Mouse (Mus musculus): ENCODE results near the gene Fam208b. TPM values are rescaled to one million over a fixed set of nuclear protein-coding genes. Genes with fewer than 3 reads are reported as not detected.

The Fam208b gene
- 0.02 and 0.10 TPM in 2 replicates for polyA plus RNA-seq (2012)

DNA sequence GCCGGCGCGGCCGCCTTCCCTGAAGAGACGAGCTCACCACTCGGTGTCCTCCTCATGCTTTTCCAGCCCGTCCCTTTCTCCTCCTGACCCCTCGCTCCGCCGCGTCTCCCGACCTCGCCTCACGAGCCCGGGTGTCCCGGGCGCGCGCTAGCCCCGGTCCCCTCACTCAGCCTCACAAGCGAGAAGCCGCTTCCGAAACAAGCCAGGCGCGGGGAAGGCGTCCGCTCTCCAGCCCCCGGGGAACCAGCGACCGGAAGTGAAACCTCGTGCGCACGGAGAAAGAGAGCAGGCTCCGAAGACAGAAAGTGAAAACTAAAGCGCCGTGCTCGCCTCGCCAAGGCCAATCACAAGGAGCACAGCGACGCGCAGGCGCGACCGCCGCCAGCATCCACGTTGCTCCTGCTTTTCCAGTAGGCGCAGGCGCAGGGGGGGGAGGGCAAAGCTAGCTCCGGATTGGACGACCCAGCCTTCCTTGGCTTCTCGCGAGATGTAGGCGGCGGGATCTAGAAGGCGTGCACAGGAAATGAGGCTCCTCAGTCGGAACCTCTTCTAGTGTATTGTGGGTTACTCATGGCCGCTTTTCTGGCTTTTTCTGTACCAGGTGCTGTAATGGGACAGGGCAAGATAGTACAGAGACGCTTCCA, at the start of gene Fam208b:
Fam208b (minus strand) TSS at position 314 of the 644 bp plus-strand sequence.
- H3K9me3 ChIP-seq (ENCODE audit: control insufficient read depth, low read length), result peaks cover 7% of the 10 kb centered on the region
- peaks cover 11% of the 10 kb centered on the region for H3K4me1 ChIP-seq (ENCODE audit: control insufficient read depth)
- peak within 1 kb of the TSS; percentile 82 for H3K4me3 ChIP-seq (replicated peaks)
- H3K36me3 ChIP-seq (ENCODE audit: control insufficient read depth), result no peaks in the 10 kb centered on the region; the same call in none of the 2 replicates
- no peaks in the 10 kb centered on the region for H3K27me3 ChIP-seq (ENCODE audit: control insufficient read depth)
- TF ChIP-seq TAL1 (IDR thresholded peaks at IDR 0.05; ENCODE audit: low read length) (no peak), GATA1 (IDR thresholded peaks at IDR 0.05; ENCODE audit: low read length) (no peak)

DNA sequence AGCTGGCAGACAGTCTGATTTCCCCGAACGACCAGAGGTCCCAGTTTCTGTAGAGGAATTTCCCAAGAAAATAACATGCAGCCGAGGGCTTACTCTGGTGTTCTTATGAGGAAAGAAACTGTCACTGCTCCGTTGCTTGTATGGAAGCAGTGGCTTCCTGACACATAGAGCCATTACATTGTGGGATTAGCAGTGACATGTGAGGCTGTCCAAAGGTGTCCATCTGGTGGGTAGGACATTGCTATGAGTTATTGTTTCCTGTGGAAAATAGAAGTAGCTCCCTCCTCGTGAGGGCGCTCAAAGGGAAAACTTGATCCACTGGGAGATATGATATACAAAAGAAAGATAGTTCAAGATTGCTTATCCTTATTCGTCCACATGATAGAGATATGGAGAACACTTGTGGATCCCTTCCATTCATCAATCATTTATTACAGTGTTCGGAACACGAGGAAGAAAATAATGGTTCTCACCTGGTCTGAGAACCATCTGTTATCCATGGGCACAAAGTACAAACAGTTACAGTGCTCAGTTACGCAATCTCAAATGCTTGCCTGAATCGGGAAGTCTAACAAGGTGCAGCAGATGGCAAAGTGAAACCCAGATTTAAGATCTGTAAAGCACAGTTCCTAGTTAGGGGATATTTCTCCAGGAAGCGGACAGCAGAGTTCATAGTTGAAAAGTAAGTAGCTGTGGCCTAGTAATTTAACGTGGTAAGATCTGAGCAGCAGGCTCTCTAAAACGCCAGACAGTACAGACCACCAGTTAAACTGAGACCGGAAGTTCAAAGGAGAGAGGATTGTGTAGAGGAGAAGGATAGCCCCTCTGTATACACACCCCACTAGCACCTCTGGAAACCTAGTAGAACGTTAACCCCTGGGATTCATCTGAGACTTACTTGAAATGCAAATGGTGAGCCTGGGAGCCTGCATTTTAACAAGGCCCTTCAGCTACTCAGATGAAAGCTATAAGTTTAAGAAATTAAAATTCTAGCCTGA, 48.6 kb upstream of the Fam208b start:
- Histone ChIP-seq H3K9me3 (ENCODE audit: control insufficient read depth, low read length) (no peaks in the 10 kb centered on the region), H3K4me3 (replicated peaks) (no peak overlapping the region), H3K27me3 (ENCODE audit: control insufficient read depth) (no peaks in the 10 kb centered on the region), H3K4me1 (ENCODE audit: control insufficient read depth) (no peaks in the 10 kb centered on the region), H3K36me3 (ENCODE audit: control insufficient read depth) (no peaks in the 10 kb centered on the region)
- TF ChIP-seq TAL1 (IDR thresholded peaks at IDR 0.05; ENCODE audit: low read length) (no peak), GATA1 (IDR thresholded peaks at IDR 0.05; ENCODE audit: low read length) (no peak)

DNA sequence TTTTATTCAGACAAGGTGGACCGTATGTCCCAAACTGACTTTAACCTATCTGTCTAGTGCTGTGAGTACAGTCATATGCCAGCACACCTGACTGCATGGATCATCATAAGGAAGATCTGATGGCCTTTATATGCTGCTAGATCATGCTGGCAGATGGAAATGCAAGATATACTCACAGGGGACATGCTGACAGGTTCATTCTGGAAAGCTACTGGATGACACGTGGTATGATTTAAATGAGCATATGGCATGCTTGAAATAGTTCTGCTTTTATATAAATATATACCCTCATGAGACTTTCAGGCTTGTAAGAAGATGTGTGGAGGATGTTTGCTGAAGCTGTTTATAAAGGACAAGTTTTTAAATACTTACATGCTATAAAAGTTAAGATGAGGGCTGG, 43.5 kb upstream of the Fam208b start:
- no peak for TF ChIP-seq TAL1 (IDR thresholded peaks at IDR 0.05; ENCODE audit: low read length)
- TF ChIP-seq GATA1 (IDR thresholded peaks at IDR 0.05; ENCODE audit: low read length), result no peak
- H3K27me3 ChIP-seq (ENCODE audit: control insufficient read depth), result no peaks in the 10 kb centered on the region
- H3K36me3 ChIP-seq (ENCODE audit: control insufficient read depth), result no peaks in the 10 kb centered on the region; the same call in 1 of the 2 replicates
- no peak overlapping the region for H3K4me3 ChIP-seq (replicated peaks)
- no peaks in the 10 kb centered on the region for H3K4me1 ChIP-seq (ENCODE audit: control insufficient read depth)
- H3K9me3 ChIP-seq (ENCODE audit: control insufficient read depth, low read length), result no peaks in the 10 kb centered on the region

DNA sequence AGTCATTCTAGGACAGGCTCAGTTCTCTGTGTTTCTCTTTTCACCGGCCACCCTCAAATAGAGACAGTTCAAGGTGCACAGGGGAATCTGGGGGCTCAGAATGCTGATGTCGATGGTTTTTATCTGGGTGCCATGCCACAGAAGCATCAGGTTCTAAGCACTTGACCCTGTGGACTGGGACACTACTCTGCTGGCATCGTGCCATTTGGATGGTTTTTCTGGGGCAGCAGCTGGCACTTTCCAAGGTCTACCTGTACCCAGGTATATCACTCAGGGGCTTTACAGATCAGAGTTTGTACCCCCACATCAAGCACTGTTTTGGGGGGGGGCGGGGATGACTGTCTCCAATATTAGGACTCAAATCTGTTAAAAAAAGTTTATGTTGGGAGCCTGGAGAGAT, 39.7 kb upstream of the Fam208b start:
- Histone ChIP-seq H3K9me3 (ENCODE audit: control insufficient read depth, low read length) (0 out of 2 replicates have a peak, but pooled peaks cover 4% of the 10 kb centered on the region), H3K27me3 (ENCODE audit: control insufficient read depth) (no peaks in the 10 kb centered on the region), H3K36me3 (ENCODE audit: control insufficient read depth) (no peaks in the 10 kb centered on the region; the same call in 1 of the 2 replicates), H3K4me3 (replicated peaks) (no peak overlapping the region), H3K4me1 (ENCODE audit: control insufficient read depth) (no peaks in the 10 kb centered on the region)
- TF ChIP-seq GATA1 (IDR thresholded peaks at IDR 0.05; ENCODE audit: low read length), result no peak
- TF ChIP-seq TAL1 (IDR thresholded peaks at IDR 0.05; ENCODE audit: low read length), result no peak

DNA sequence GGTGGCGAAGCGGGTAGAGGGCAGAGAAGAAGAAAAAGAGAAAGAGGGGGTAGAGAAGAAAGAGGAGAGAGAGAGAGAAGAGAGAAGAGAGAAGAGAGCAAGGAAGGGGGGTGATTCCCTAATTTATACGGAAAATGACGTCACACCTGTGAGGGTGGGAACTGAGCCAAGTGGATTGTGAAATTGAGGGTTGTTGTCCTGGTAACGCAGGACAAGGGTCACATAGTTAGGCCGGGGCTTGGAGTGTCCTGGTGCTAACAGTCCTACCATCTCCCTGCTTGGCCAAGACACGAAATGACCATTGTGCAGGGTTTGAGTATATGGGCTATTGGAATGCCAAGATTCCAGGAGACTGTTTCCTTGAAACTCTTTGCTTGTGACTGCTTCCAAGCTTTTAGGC, 35.7 kb upstream of the Fam208b start:
- TF ChIP-seq TAL1 (IDR thresholded peaks at IDR 0.05; ENCODE audit: low read length), result no peak
- no peak for TF ChIP-seq GATA1 (IDR thresholded peaks at IDR 0.05; ENCODE audit: low read length)
- Histone ChIP-seq H3K9me3 (ENCODE audit: control insufficient read depth, low read length) (0 out of 2 replicates have a peak, but pooled peaks cover 4% of the 10 kb centered on the region), H3K36me3 (ENCODE audit: control insufficient read depth) (no peaks in the 10 kb centered on the region)

DNA sequence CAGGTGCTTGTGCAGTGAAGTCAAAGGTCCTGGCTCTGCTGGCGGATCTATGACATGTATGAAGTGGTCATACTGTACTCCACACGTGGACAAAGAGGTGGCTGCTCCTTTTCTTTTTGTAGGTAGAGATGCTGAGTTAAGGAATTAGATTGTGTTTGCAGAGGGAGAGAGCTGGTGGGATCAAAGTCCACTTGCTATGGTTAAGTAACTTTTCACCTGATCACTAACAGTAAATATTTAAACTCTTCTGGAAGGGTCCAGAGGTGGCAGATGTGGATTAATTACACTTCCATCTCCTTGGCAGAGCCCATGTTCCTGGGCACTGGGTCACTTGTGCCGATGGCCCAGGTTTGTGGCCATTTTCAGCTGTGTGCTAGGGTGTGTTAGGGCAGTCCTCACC, 35.0 kb upstream of the Fam208b start:
- no peaks in the 10 kb centered on the region for H3K4me1 ChIP-seq (ENCODE audit: control insufficient read depth)
- no peaks in the 10 kb centered on the region for H3K27me3 ChIP-seq (ENCODE audit: control insufficient read depth)
- no peaks in the 10 kb centered on the region for H3K36me3 ChIP-seq (ENCODE audit: control insufficient read depth)
- H3K4me3 ChIP-seq (replicated peaks), result no peak overlapping the region
- 0 out of 2 replicates have a peak, but pooled peaks cover 4% of the 10 kb centered on the region for H3K9me3 ChIP-seq (ENCODE audit: control insufficient read depth, low read length)
- no peak for TF ChIP-seq TAL1 (IDR thresholded peaks at IDR 0.05; ENCODE audit: low read length)
- no peak for TF ChIP-seq GATA1 (IDR thresholded peaks at IDR 0.05; ENCODE audit: low read length)

More for the DNA sequence above, 35.7 kb upstream of the Fam208b start:
- H3K4me3 ChIP-seq (replicated peaks), result no peak overlapping the region
- H3K4me1 ChIP-seq (ENCODE audit: control insufficient read depth), result no peaks in the 10 kb centered on the region
- H3K27me3 ChIP-seq (ENCODE audit: control insufficient read depth), result no peaks in the 10 kb centered on the region

DNA sequence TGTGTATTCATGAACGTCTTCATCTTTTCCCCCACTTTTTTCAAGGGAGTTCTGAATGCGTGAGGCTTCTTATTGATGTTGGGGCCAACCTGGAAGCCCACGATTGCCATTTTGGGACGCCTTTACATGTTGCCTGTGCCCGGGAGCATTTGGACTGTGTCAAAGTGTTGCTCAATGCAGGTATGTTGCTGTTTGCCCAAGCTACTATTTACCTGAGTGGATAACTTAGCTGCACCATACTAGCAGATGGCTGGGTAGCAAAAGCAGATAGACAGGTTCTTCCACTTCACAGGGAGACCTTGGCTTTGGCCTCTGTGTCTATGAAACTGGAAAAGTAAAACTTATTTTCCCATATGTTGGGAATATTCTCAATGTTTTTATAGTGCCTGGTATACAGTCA, 34.0 kb upstream of the Fam208b start:
- Histone ChIP-seq H3K36me3 (ENCODE audit: control insufficient read depth) (no peaks in the 10 kb centered on the region), H3K4me3 (replicated peaks) (no peak overlapping the region)
- no peak for TF ChIP-seq TAL1 (IDR thresholded peaks at IDR 0.05; ENCODE audit: low read length)
- TF ChIP-seq GATA1 (IDR thresholded peaks at IDR 0.05; ENCODE audit: low read length), result no peak

DNA sequence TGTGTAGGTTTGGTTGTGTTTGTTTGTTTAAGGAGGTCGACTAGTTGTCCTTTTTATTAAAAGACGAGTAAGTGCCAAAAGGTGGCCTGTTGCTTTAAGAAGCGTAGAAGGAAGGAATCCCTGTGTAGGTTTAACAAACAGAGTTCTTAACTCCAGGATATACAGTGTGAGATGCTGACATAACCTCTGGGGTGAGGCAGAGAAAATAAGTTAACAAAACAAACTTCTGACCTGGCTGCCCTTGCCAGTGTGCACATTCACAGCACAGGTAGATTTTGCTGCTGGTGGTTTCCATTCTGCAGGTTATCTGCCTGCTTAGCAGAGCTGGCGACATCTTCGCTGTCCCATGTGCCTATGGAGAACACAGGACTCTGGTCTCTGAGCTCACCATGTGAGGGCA, 31.6 kb upstream of the Fam208b start:
- Histone ChIP-seq H3K36me3 (ENCODE audit: control insufficient read depth) (no peaks in the 10 kb centered on the region), H3K4me1 (ENCODE audit: control insufficient read depth) (no peaks in the 10 kb centered on the region), H3K9me3 (ENCODE audit: control insufficient read depth, low read length) (0 out of 2 replicates have a peak, but pooled peaks cover 4% of the 10 kb centered on the region), H3K4me3 (replicated peaks) (no peak overlapping the region), H3K27me3 (ENCODE audit: control insufficient read depth) (no peaks in the 10 kb centered on the region)
- no peak for TF ChIP-seq GATA1 (IDR thresholded peaks at IDR 0.05; ENCODE audit: low read length)
- no peak for TF ChIP-seq TAL1 (IDR thresholded peaks at IDR 0.05; ENCODE audit: low read length)

More for the DNA sequence above, 34.0 kb upstream of the Fam208b start:
- no peaks in the 10 kb centered on the region for H3K27me3 ChIP-seq (ENCODE audit: control insufficient read depth)
- 0 out of 2 replicates have a peak, but pooled peaks cover 4% of the 10 kb centered on the region for H3K9me3 ChIP-seq (ENCODE audit: control insufficient read depth, low read length)
- H3K4me1 ChIP-seq (ENCODE audit: control insufficient read depth), result no peaks in the 10 kb centered on the region

DNA sequence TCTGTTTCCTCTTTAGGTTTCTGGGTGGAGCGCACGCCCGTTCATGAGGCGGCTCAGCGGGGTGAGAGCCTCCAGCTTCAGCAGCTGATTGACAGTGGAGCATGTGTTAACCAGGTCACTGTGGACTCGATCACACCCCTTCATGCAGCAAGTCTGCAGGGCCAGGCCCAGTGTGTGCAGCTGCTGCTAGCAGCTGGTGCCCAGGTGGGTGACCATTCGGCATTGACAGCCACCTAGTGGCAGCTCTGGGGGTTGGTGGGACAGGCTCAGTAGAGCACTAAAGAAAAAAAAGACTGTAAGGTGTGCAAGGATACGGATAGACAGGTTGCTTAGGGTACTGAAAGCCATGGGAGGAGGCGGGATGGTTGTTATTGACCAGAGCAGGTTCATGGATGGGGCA, 31.1 kb upstream of the Fam208b start:
- H3K4me3 ChIP-seq (replicated peaks), result no peak overlapping the region
- H3K36me3 ChIP-seq (ENCODE audit: control insufficient read depth), result no peaks in the 10 kb centered on the region
- H3K4me1 ChIP-seq (ENCODE audit: control insufficient read depth), result no peaks in the 10 kb centered on the region
- TF ChIP-seq GATA1 (IDR thresholded peaks at IDR 0.05; ENCODE audit: low read length), result no peak
- no peak for TF ChIP-seq TAL1 (IDR thresholded peaks at IDR 0.05; ENCODE audit: low read length)
- H3K27me3 ChIP-seq (ENCODE audit: control insufficient read depth), result no peaks in the 10 kb centered on the region
- H3K9me3 ChIP-seq (ENCODE audit: control insufficient read depth, low read length), result 0 out of 2 replicates have a peak, but pooled peaks cover 4% of the 10 kb centered on the region

All from erythroblast, embryonic 14.5 days (primary cell).